ENCODE assay signal across 20 mouse cellular contexts in the genomic region with DNA sequence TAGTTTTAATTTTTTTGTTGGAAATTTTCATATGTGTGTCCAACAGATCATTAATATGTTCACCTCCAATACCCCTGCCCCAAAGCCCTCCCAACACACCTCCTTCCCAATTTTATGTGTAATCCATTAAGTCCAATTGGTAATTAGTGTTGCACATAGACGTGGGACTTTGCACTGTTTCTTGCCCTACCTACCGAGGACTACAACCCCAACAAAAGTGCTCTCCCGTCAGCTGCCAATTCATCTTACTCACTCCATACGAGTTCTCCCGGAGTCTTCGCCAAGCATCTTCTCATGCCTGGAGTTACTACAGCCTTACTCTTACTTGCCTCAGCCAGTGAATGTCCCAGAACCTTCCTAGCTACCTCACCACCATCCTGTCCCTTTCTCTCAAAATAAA.
"Had no signal": no experiment of that assay in that cellular context is flagged by ENCODE, and none has a peak within 500 bp of the region (broad histone marks: within the 10 kb centered on the region; RNA-seq: fewer than 3 reads in every experiment).

No protein-coding gene starts in this region.

- DNase-seq: forebrain, postnatal 0 days; gastrocnemius, postnatal 14 days; gastrocnemius, postnatal 36 days; heart, adult 18-20 months; heart, postnatal 10 days; left cerebral cortex, postnatal 4 days; lung, adult 18-20 months had no signal

- H3K4me3 ChIP-seq: forebrain, embryonic 15.5 days; heart, embryonic 10.5 days; heart, embryonic 12.5 days; hindbrain, embryonic 13.5 days; hindbrain, embryonic 15.5 days; layer of hippocampus, adult 2 months; limb, embryonic 13.5 days; limb, embryonic 15.5 days; liver, embryonic 12.5 days had no signal

- H3K9ac ChIP-seq: forebrain, embryonic 15.5 days; forebrain, postnatal 0 days; heart, embryonic 12.5 days; hindbrain, embryonic 13.5 days; hindbrain, embryonic 15.5 days; limb, embryonic 13.5 days; limb, embryonic 15.5 days; liver, embryonic 12.5 days; liver, embryonic 14.5 days had no signal

- H3K27ac ChIP-seq: forebrain, embryonic 15.5 days; heart, embryonic 10.5 days; hindbrain, embryonic 13.5 days; hindbrain, embryonic 15.5 days; hindbrain, postnatal 0 days; kidney, postnatal 0 days; layer of hippocampus, adult 2 months; limb, embryonic 13.5 days; limb, embryonic 15.5 days; liver, embryonic 12.5 days; liver, embryonic 14.5 days had no signal

- ATAC-seq: forebrain, embryonic 15.5 days; forebrain, postnatal 0 days; hindbrain, postnatal 0 days; intestine, embryonic 16.5 days; liver, embryonic 12.5 days had no signal

- H3K4me2 ChIP-seq: forebrain, embryonic 15.5 days; heart, embryonic 12.5 days; hindbrain, embryonic 13.5 days; hindbrain, embryonic 15.5 days; limb, embryonic 13.5 days; limb, embryonic 15.5 days; liver, embryonic 12.5 days had no signal

- H3K36me3 ChIP-seq: heart, embryonic 10.5 days; heart, embryonic 12.5 days; limb, embryonic 13.5 days; limb, embryonic 15.5 days; liver, embryonic 12.5 days had no signal

- H3K9me3 ChIP-seq: forebrain, embryonic 15.5 days; heart, embryonic 10.5 days; heart, embryonic 12.5 days; hindbrain, embryonic 13.5 days; hindbrain, embryonic 15.5 days; limb, embryonic 13.5 days; limb, embryonic 15.5 days; liver, embryonic 12.5 days had no signal

- H3K27me3 ChIP-seq: forebrain, embryonic 15.5 days; heart, embryonic 12.5 days; hindbrain, embryonic 13.5 days; hindbrain, embryonic 15.5 days; limb, embryonic 13.5 days; limb, embryonic 15.5 days; liver, embryonic 12.5 days had no signal

- H3K4me1 ChIP-seq: heart, embryonic 10.5 days; heart, embryonic 12.5 days; hindbrain, embryonic 15.5 days; limb, embryonic 13.5 days; limb, embryonic 15.5 days; liver, embryonic 12.5 days had no signal
